Mouse (Mus musculus): ENCODE data around the gene Shc2. TPM values are rescaled to one million over a fixed set of nuclear protein-coding genes. Genes with fewer than 3 reads are reported as not detected.

The Shc2 gene
- total RNA-seq (2021) = 1 to 10 TPM; 3.2 to 7.5 TPM
- long read RNA-seq, experiment 1, transcript Shc2-201 (13 exons, 3,243 nt) = major isoform, 6 of 7 reads
- long read RNA-seq, experiment 1, partial matches to known transcripts = 0 of 7 reads
- long read RNA-seq, experiment 1, other reads (novel, unspliced or antisense) = 1 of 7 reads
- long read RNA-seq, experiment 2, transcript Shc2-201 (13 exons, 3,243 nt) = major isoform, 15 of 18 reads
- long read RNA-seq, experiment 2, partial matches to known transcripts = 1 of 18 reads
- long read RNA-seq, experiment 2, other reads (novel, unspliced or antisense) = 2 of 18 reads

- intact Hi-C loops (cut with DNase I) = no loop called here
- peak within 1 kb of the TSS; percentile 73 for H3K27ac ChIP-seq
- TF ChIP-seq CTCF (IDR thresholded peaks at IDR 0.05) = no peak
Measured at GRCm38 (mm10) chr10:79637128-79638110, at the start of gene Shc2. TSS of gene Shc2 (minus strand) at chr10:79637918.

GRCm38 (mm10) chr10:79687513-79687912 lies 49.8 kb upstream of the Shc2 start:
- TF ChIP-seq CTCF (IDR thresholded peaks at IDR 0.05) = no peak
- Histone ChIP-seq H3K4me3 (peak overlapping the region; percentile 47), H3K27ac (peak overlapping the region; percentile 99)
- DNase-seq = peak; percentile 36
- intact Hi-C loops (cut with DNase I) = no loop called here

More at GRCm38 (mm10) chr10:79637128-79638110, at the start of gene Shc2:
- H3K4me3 ChIP-seq = peak within 1 kb of the TSS; percentile 77
- DNase-seq = peak; percentile 60

- Histone ChIP-seq H3K27ac (peak overlapping the region; percentile 99), H3K4me3 (peak overlapping the region; percentile 98)
- DNase-seq = peak; percentile 79
- intact Hi-C loops (cut with DNase I) = no loop called here
- no peak for TF ChIP-seq CTCF (IDR thresholded peaks at IDR 0.05)
Measured at GRCm38 (mm10) chr10:79686691-79687090, 49.0 kb upstream of the Shc2 start.

- DNase-seq = no peak
- H3K27ac ChIP-seq = peak overlapping the region; percentile 99
Measured at GRCm38 (mm10) chr10:79686219-79686618, 48.5 kb upstream of the Shc2 start.

GRCm38 (mm10) chr10:79684770-79685600 lies 47.3 kb upstream of the Shc2 start:
- TF ChIP-seq CTCF (IDR thresholded peaks at IDR 0.05) = no peak
- Histone ChIP-seq H3K27ac (peak overlapping the region; percentile 99), H3K4me3 (peak overlapping the region; percentile 98)
- intact Hi-C loops (cut with DNase I) = no loop called here
- no peak for DNase-seq

More at GRCm38 (mm10) chr10:79686219-79686618, 48.5 kb upstream of the Shc2 start:
- intact Hi-C loops (cut with DNase I) = no loop called here
- no peak for TF ChIP-seq CTCF (IDR thresholded peaks at IDR 0.05)
- peak overlapping the region; percentile 98 for H3K4me3 ChIP-seq

- DNase-seq = peak; percentile 88
- Histone ChIP-seq H3K27ac (peak overlapping the region; percentile 99), H3K4me3 (peak overlapping the region; percentile 98)
- intact Hi-C loops (cut with DNase I) = loop anchor here (2.0 kb wide), 1 partner anchor 21 kb away; the partner anchor contains the start of gene Bsg
- TF ChIP-seq CTCF (IDR thresholded peaks at IDR 0.05) = no peak
Measured at GRCm38 (mm10) chr10:79683726-79684640, 46.3 kb upstream of the Shc2 start.

GRCm38 (mm10) chr10:79682916-79683582 lies 45.3 kb upstream of the Shc2 start:
- DNase-seq = peak; percentile 86
- intact Hi-C loops (cut with DNase I) = loop anchor here (2.0 kb wide), 1 partner anchor 22 kb away; the partner anchor contains the start of gene Bsg
- peak overlapping the region; percentile 99 for H3K27ac ChIP-seq
- peak overlapping the region; percentile 98 for H3K4me3 ChIP-seq
- TF ChIP-seq CTCF (IDR thresholded peaks at IDR 0.05) = peak; percentile 64

- Histone ChIP-seq H3K4me3 (peak overlapping the region; percentile 98), H3K27ac (peak overlapping the region; percentile 99)
- no peak for TF ChIP-seq CTCF (IDR thresholded peaks at IDR 0.05)
- intact Hi-C loops (cut with DNase I) = loop anchor here (2.0 kb wide), 1 partner anchor 22 kb away; the partner anchor contains the start of gene Bsg
- DNase-seq = peak; percentile 61
Measured at GRCm38 (mm10) chr10:79682551-79682915, 44.8 kb upstream of the Shc2 start.

- TF ChIP-seq CTCF (IDR thresholded peaks at IDR 0.05) = peak; percentile 37; the same call in 1 of the 2 replicates
- intact Hi-C loops (cut with DNase I) = loop anchor here (2.0 kb wide), 1 partner anchor 23 kb away; the partner anchor contains the start of gene Bsg
- peak within 1 kb of the TSS; percentile 99 for H3K27ac ChIP-seq
- DNase-seq = peak; percentile 100
- peak within 1 kb of the TSS; percentile 98 for H3K4me3 ChIP-seq
Measured at GRCm38 (mm10) chr10:79681591-79682245, 44.0 kb upstream of the Shc2 start, which contains the start of gene Cdc34. TSS of gene Cdc34 (plus strand) at chr10:79682195.

All from gastrocnemius, adult 2 months (tissue).